Mouse (Mus musculus): ENCODE data around the gene Brap. TPM values are rescaled to one million over a fixed set of nuclear protein-coding genes. Genes with fewer than 3 reads are reported as not detected.

Brap gene
- total RNA-seq, 2 experiments from 2014 or later: 52.8 to 54.4 TPM

DNA sequence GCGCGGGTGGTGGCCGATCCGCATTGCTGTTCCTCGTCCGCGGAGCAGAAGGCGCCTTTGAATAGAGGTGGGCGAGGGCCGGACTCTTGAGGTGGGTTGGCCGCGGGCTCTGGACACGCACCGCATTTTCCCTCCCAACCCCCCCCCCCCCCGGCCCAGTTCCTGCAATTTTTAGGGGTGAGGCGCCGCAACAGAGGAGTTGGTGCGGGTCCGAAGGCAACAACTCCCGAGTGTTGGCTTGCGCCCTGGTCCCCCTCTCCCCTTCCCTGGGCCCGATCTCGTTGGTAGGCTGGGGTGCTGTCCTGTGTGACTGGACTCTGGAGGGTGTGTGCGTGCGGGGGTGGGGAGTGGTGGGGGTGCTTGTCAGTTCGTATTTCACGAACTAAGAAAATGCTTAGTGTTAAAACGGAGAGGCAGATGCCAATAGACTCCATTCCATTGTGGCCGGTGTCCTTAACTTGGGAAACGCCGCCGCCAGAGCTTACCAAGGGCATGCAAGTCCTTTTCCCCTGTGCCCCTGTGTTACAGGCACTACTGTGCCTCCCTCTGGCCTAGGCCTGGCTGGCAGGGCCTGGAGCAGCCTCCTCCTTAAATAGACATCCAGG lies 52.7 kb downstream of the Brap start:
- DNase-seq (ENCODE audit: low spot score in 2 of 2): peak; percentile 30 to 46

DNA sequence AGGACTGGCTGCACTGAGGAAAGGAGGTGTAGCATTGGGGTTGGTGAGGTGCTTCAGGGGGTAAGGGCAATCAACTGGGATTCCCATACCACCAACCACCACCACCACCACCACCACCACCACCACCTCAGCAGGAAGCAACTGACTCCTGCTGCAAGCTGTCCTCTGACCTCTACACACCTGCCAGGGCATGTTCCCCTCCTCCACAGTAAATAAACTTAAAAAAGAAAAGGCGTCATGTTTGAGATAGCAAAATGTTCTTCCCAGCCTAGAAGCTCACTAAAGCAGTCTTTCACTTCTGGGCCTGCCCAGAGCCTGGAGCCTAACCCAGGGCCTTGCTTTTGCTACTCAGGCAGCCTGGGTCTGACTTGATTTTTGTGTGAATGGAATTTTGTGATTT lies 54.0 kb downstream of the Brap start:
- no peak for DNase-seq (ENCODE audit: low spot score in 2 of 2)

DNA sequence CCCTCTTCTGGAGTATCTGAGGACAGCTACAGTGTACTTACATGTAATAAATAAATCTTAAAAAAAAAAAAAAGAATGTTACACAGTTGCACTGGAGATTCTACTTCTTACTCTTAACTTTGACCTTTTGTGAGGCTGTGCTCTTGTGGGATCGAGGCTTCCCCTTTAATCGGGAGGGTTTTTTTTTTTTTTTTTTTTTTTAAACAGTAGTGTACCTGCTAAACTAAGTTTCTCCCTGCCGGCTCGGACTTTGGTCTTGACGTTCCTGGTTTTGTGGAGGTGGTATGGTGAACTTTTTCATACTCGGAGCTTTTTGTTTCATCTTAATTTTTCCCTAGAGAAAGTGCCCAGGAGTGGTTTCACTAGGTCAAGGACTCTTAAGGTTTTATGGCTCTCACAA lies 54.6 kb downstream of the Brap start:
- DNase-seq (ENCODE audit: low spot score in 2 of 2): no peak

DNA sequence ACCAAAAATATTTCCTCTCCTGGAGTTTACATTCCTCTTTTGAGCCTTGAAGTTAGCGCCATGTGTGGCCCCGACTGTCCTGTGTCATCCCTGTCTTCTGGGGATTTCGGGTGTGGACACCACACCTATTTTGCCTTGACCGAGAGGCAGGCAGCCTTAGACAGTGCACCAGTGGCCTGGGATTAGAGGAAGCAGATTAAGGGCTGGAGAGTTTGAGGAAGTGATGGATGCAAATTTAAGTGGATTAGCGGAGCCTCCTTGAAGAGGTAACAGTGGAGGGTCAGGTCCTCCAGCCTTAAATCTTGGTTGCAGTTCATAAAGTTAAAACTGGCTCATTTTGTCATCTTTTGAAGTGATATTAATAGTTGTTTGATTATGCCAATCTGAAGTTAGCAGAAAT lies 58.1 kb downstream of the Brap start:
- no peak for DNase-seq (ENCODE audit: low spot score in 2 of 2)

DNA sequence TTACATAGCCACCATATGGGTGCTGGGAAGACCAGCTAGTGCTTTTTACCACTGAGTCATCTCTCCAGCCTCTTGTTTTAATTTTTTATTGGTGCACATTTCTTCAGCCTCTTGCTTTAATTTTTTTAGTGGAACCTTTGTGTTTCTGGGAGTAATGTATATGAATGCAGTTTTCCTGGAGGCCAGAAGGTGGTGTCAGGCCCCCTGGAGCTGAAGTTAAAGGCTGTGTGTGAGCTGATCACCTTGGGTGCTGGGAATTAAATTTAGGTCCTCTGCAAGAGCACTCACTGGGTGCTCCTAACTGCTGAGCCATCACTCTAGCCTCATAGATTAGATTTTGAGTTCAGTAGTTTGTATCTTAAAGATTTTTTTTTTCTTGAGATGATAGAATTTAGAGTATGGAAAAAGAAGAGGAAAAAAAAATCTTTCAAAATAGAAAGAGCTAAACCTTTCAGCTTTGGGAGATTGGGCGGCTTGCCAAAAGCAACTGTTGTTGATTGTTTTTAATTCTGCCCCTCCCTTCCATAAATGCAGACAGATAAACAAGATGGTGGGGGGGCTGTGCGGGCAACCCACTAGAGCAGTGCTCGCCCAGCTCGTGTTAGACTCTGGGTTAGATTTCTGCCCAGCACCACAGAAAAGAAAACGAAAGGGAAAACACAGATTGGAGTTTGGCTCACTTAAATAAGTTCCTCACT lies 60.7 kb downstream of the Brap start:
- no peak for DNase-seq (ENCODE audit: low spot score in 2 of 2)

DNA sequence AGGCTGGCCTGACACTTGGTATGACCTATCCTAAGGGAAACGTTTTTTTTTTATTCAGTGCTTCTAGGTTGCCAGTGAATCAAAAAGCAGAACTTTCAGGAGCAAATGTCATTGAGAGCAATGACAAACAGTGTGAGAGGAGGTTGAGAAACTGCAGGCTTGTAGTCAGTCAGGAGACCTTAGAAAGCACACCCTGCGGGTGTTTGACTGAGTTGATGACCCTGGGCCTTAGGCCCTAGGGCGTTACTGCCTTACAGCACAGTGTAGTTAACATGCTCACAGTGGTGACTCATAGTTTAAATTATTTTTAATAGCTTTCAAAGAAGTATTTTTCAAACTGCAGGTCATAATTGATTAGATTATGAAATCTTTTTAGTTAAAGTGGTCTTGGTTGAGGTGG lies 61.5 kb downstream of the Brap start:
- no peak for DNase-seq (ENCODE audit: low spot score in 2 of 2)

DNA sequence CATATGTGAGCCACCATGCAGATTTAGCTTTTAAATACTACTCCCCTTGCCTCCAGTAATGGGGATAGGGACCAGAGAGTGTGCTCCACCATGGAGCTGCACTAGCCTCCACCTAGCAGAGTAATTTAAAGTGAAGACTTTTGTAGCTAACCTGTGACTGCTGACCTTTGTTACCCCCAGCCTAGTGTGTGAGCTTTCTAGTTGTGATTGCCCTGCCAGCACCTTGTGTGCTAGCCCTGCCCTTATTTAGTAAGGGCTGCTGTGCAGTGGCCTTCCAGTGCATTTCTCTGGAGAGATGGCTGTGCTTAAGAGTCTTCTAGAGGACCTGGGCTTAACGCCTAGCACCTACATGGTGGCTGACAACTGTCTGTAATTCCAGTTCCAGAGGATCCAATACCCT lies 64.3 kb downstream of the Brap start:
- no peak for DNase-seq (ENCODE audit: low spot score in 2 of 2)

DNA sequence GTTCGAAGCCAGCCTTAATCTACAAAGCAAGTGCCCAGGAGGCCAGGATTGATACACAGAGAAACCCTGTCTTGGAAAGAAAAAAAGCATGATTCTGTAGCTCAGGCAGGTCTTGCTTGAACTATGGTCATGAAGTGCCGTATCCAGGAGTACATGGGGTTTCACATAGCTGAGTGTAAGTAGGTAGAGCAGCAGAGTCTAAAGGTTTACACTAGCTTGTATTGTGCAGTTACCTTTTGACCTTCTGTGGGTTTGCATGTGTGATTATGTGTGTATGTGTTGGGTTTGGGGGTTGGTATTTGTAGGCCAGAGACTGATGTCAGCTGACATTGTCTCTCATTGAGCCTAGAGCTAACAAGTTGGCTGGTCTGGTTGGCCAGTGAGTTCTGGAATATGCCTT lies 69.7 kb downstream of the Brap start:
- no peak for DNase-seq (ENCODE audit: low spot score in 2 of 2)

DNA sequence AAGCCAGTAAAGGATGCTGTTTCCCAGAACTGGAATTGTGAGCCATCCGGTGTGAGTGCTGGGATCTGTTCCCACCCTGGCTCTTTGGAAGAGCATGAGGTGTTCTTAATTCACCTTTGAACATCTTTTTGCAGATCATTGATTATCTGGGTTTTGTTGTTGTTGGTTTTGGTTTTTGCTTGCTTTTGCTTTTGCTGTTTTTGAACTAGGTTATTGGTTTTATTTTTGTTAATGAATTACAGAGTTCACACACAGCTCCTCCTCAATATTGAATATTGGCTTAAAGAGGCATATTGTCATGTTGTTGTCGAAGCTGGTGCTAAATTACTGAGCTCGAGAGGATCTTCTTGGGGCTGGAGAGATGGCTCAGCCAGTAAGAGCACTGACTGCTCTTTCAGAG lies 76.3 kb downstream of the Brap start:
- DNase-seq (ENCODE audit: low spot score in 2 of 2): no peak

Other genes starting within 250 kb of the Brap start
- gene Tmem116, start 208.7 kb upstream of the Brap start, total RNA-seq (2021): 1 to 10 TPM; 2.9 to 5.6 TPM
- gene Erp29, start 208.1 kb upstream of the Brap start, total RNA-seq (2021): 100 to 1,000 TPM; 136 to 146 TPM
- not detected for gene Adam1b, start 157.1 kb upstream of the Brap start, total RNA-seq (2021)
- gene Adam1a, start 115.1 kb upstream of the Brap start, total RNA-seq (2021): 1 to 10 TPM; 9.6 to 9.9 TPM
- gene Gm42878, start 115.1 kb upstream of the Brap start, total RNA-seq (2021): not detected
- gene Mapkapk5, start 114.7 kb upstream of the Brap start, total RNA-seq (2021): 10 to 100 TPM; 82.4 to 92.1 TPM
- 100 to 1,000 TPM; 858 to 942 TPM for gene Aldh2, start 66.7 kb upstream of the Brap start, total RNA-seq (2021)
- gene Acad12, start 41.6 kb upstream of the Brap start, total RNA-seq (2021): 10 to 100 TPM; 13.3 to 14.5 TPM
- 10 to 100 TPM; 19.8 to 22.4 TPM for gene Acad10, start within 50 bp of the Brap start, total RNA-seq (2021)
- gene Atxn2, start 50.8 kb downstream of the Brap start, total RNA-seq (2021): 100 to 1,000 TPM; 191 to 216 TPM
- 10 to 100 TPM; 49.7 to 54.1 TPM for gene Sh2b3, start 177.1 kb downstream of the Brap start, total RNA-seq (2021)
- gene Pheta1, start 188.4 kb downstream of the Brap start, total RNA-seq (2021): 10 to 100 TPM; 12.8 to 13.6 TPM

Data from adrenal gland, postnatal 4 days (tissue).